Mouse (Mus musculus) megakaryocyte, embryonic 14.5 days (primary cell): ENCODE data around the gene Adamts14.

Experiments used
- FLI1 ChIP-seq: IDR thresholded peaks from 2 replicates; pipeline ENCODE4 v1.6.1; 2012; ENCODE audit warnings: low read length, inconsistent platforms, mixed read lengths
- GATA1 ChIP-seq: IDR thresholded peaks from 3 replicates; pipeline ENCODE4 v1.6.1; 2012; ENCODE audit warnings: mixed read lengths, low read length, inconsistent platforms, borderline replicate concordance

DNA sequence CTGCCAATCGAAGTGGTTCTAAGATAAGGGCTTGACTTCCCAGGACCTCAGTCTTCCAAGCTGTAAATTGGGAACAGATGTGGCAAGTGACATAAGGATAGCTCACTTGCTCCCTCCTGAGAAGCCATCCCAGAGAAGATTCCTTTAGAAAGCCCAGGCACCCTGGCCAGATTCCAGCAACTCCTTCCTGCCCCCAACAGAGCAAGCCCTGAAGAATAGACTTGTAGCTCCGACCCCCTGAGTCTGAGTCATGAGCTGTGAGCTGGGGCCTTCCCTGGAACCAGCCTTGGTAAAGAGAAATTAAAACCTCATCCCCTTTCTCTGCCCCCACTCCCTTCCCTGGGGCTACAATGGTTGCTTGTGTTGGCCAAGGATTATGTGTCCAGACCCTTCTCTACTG, 1.3 kb upstream of the Adamts14 start:
- TF ChIP-seq GATA1 (no peak), FLI1 (no peak)
